Mouse (Mus musculus) E14TG2a.4 (cell line): ENCODE data around the gene Antxr2.

Experiments used
- H3K27me3 ChIP-seq: 2 replicates; pipeline ENCODE4 v1.6.1; 2014; ENCODE audit warnings: low read length, control low read depth; ENCODE audit not compliant: insufficient read depth
- H3K36me3 ChIP-seq: 2 replicates; pipeline ENCODE4 v1.6.1; 2014; ENCODE audit warnings: low read length, control low read depth; ENCODE audit not compliant: insufficient read depth
- H3K4me1 ChIP-seq: replicated peaks from 2 replicates; pipeline ENCODE4 v1.6.1; 2014; ENCODE audit warnings: low read depth, low read length, control low read depth
- H3K4me3 ChIP-seq: replicated peaks from 2 replicates; pipeline ENCODE4 v1.5.1; 2014; ENCODE audit warnings: mild to moderate bottlenecking, low read length
- H3K9me3 ChIP-seq: 2 replicates; pipeline ENCODE4 v1.6.1; 2014; ENCODE audit warnings: low read length, control low read depth
- CTCF ChIP-seq: conservative IDR thresholded peaks from 2 replicates; pipeline ENCODE4 v1.5.1; 2014; ENCODE audit warnings: low read length
- NANOG ChIP-seq: IDR thresholded peaks from 2 replicates; pipeline ENCODE4 v1.6.1; 2014; ENCODE audit warnings: borderline replicate concordance, low read length, mixed read lengths
- POU5F1 ChIP-seq: IDR thresholded peaks from 2 replicates; pipeline ENCODE4 v1.6.1; 2014; ENCODE audit warnings: low read length, borderline replicate concordance

Antxr2 gene

DNA sequence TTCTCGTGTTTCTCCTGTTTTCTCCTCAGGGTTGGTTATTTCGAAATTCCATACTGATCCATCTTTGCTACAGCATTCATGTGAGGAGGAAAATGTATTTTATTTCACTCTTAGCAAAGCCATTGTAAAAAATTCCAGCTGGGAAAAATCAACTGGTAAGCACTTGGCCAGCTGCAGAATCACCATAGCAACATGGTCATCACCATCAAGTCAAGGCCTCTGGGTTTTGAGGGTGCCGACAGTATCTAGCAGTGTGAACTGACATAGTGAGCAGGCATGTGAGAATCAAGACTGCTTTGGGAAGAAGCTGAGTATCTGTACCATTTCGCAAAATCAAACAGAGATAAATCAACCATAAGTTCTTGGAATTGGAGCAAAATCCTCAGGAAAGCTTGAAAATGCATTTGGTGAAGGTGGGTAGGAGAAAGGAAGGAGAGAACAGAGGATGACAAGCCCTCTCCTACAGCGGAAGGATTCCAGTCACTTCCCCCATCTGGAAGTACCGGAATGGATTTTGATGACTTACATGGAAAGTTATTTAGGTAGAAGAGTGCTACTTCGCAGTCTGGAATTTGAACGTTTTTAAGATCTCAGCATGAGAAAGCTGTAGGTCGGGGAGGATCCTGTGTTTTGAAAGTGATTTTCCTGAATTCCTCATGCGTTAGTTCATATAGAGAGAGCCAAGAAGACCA is 183.5 kb downstream of the Antxr2 start:
- TF ChIP-seq NANOG, result no peak
- no peak for TF ChIP-seq CTCF
- TF ChIP-seq POU5F1, result no peak
- no peak overlapping the region for H3K4me3 ChIP-seq
- H3K36me3 ChIP-seq, result no peaks in the 10 kb centered on the region
- H3K9me3 ChIP-seq, result no peaks in the 10 kb centered on the region
- peaks cover 5% of the 10 kb centered on the region; the same call in 1 of the 2 replicates for H3K27me3 ChIP-seq
- H3K4me1 ChIP-seq, result no peaks in the 10 kb centered on the region

GRCm38 (mm10) chr5:97846503-97846902 is 184.3 kb downstream of the Antxr2 start:
- Histone ChIP-seq H3K36me3 (no peaks in the 10 kb centered on the region), H3K27me3 (peaks cover 8% of the 10 kb centered on the region; the same call in 1 of the 2 replicates), H3K9me3 (no peaks in the 10 kb centered on the region), H3K4me3 (no peak overlapping the region), H3K4me1 (no peaks in the 10 kb centered on the region)
- TF ChIP-seq POU5F1, result no peak
- TF ChIP-seq CTCF, result no peak
- no peak for TF ChIP-seq NANOG

GRCm38 (mm10) chr5:97842016-97842415 is 188.8 kb downstream of the Antxr2 start:
- Histone ChIP-seq H3K4me1 (peaks cover 11% of the 10 kb centered on the region), H3K4me3 (no peak overlapping the region), H3K36me3 (no peaks in the 10 kb centered on the region), H3K27me3 (peaks cover 30% of the 10 kb centered on the region), H3K9me3 (no peaks in the 10 kb centered on the region)
- TF ChIP-seq CTCF (no peak), POU5F1 (no peak), NANOG (no peak)

DNA sequence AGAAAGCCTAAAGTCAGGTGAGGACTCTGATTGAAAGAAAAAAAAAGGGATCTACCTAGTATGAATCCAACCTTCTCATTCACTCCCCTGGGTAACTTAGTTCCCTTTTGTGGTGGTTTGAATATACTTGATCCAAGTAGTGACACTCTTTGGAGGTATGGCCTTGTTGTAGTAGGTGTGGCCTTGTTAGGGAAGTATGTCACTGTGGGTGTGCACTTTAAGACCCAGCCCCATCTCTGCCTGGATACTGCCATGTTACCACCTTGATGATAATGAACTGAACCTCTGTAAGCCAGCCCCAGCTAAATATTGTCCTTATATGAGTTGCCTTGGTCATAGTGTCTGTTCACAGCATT is 190.9 kb downstream of the Antxr2 start:
- Histone ChIP-seq H3K4me1 (peaks cover 11% of the 10 kb centered on the region), H3K9me3 (no peaks in the 10 kb centered on the region), H3K36me3 (no peaks in the 10 kb centered on the region), H3K27me3 (peaks cover 32% of the 10 kb centered on the region), H3K4me3 (no peak overlapping the region)
- no peak for TF ChIP-seq NANOG

GRCm38 (mm10) chr5:97839271-97839923 is 191.4 kb downstream of the Antxr2 start:
- H3K36me3 ChIP-seq, result no peaks in the 10 kb centered on the region
- H3K27me3 ChIP-seq, result peaks cover 35% of the 10 kb centered on the region
- H3K9me3 ChIP-seq, result no peaks in the 10 kb centered on the region
- peaks cover 11% of the 10 kb centered on the region for H3K4me1 ChIP-seq
- TF ChIP-seq NANOG (peak; percentile 98), POU5F1 (no peak)
- no peak overlapping the region for H3K4me3 ChIP-seq

DNA sequence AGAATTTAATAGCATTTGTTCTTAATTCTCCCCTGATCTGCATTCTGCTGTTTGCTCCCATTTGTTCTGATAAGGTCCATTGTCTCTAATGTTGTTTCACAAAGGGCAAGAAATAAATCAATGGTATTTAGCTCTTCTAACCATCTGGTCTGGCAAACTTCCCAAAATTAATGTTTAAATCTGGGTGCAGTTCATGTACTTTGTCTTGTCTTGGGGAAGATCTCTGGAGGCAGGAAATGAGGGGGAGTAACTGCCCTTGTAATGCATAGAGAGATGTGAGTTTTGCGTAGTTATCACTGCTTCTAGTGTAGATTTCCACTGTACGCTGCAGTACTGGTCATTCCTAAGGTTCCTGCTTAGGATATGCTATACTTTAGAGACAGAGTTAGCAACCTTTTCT is 193.5 kb downstream of the Antxr2 start:
- Histone ChIP-seq H3K36me3 (no peaks in the 10 kb centered on the region), H3K4me3 (no peak overlapping the region), H3K27me3 (peaks cover 30% of the 10 kb centered on the region), H3K4me1 (peaks cover 11% of the 10 kb centered on the region), H3K9me3 (no peaks in the 10 kb centered on the region)
- TF ChIP-seq NANOG, result no peak
- TF ChIP-seq CTCF, result no peak
- TF ChIP-seq POU5F1, result no peak

DNA sequence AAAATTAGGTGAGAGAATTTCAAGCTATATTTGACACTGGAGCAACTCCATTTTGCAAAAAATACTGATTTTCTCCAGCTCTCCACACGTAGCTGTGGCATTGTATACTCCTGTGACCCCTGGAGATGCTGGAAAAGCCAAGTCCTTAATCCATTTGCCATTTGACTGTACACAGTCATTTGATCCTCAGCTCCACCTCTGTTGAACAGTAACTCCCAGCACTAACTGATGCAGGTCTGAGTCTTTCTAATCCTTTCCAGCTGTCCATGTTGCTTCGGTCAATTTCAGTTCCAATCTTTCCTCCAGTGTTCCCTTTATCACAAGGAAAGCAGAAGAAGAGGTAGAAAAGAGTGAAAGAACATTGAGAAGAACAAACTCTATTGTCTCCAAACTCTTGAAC is 195.4 kb downstream of the Antxr2 start:
- H3K27me3 ChIP-seq, result peaks cover 21% of the 10 kb centered on the region
- no peaks in the 10 kb centered on the region for H3K36me3 ChIP-seq
- no peak overlapping the region for H3K4me3 ChIP-seq
- peaks cover 11% of the 10 kb centered on the region for H3K4me1 ChIP-seq
- TF ChIP-seq CTCF (no peak), NANOG (no peak), POU5F1 (no peak)
- no peaks in the 10 kb centered on the region for H3K9me3 ChIP-seq

GRCm38 (mm10) chr5:97834770-97835169 is 196.1 kb downstream of the Antxr2 start:
- H3K4me3 ChIP-seq, result no peak overlapping the region
- no peak for TF ChIP-seq CTCF
- no peak for TF ChIP-seq NANOG
- H3K36me3 ChIP-seq, result no peaks in the 10 kb centered on the region
- no peaks in the 10 kb centered on the region for H3K9me3 ChIP-seq
- H3K27me3 ChIP-seq, result peaks cover 15% of the 10 kb centered on the region
- peaks cover 6% of the 10 kb centered on the region for H3K4me1 ChIP-seq
